Mouse (Mus musculus) forelimb bud, embryonic 11.5 days (tissue): ENCODE data around the gene Clk1.

Source experiments
- DNase-seq: peaks from one replicate; pipeline ENCODE4 v3.0.0-alpha.2; 2012; ENCODE audit warnings: low read depth, low spot score

Gene Clk1

GRCm38 (mm10) chr1:58423371-58424248 lies at the start of gene Clk1:
TSS of gene Clk1 (minus strand) at chr1:58424066.
- DNase-seq, result peak; percentile 94

GRCm38 (mm10) chr1:58465561-58465960 lies 41.7 kb upstream of the Clk1 start:
- no peak for DNase-seq

GRCm38 (mm10) chr1:58465042-58465441 lies 41.2 kb upstream of the Clk1 start:
- no peak for DNase-seq

GRCm38 (mm10) chr1:58463935-58464334 lies 40.1 kb upstream of the Clk1 start:
- no peak for DNase-seq

GRCm38 (mm10) chr1:58460566-58460965 lies 36.7 kb upstream of the Clk1 start:
- no peak for DNase-seq

- DNase-seq, result no peak
These were observed 35.0 kb upstream of the Clk1 start for GRCm38 (mm10) chr1:58458867-58459266.

- DNase-seq, result no peak
These were observed 34.3 kb upstream of the Clk1 start for GRCm38 (mm10) chr1:58458175-58458574.

GRCm38 (mm10) chr1:58454316-58454715 lies 30.4 kb upstream of the Clk1 start:
- no peak for DNase-seq

GRCm38 (mm10) chr1:58448396-58448795 lies 24.5 kb upstream of the Clk1 start:
- DNase-seq, result no peak

- DNase-seq, result no peak
These were observed 23.9 kb upstream of the Clk1 start for GRCm38 (mm10) chr1:58447766-58448165.

- DNase-seq, result no peak
These were observed 22.0 kb upstream of the Clk1 start for GRCm38 (mm10) chr1:58445861-58446260.

- peak; percentile 86 for DNase-seq
These were observed 21.4 kb upstream of the Clk1 start, which contains the start of the genes Nif3l1 and Ppil3 for GRCm38 (mm10) chr1:58445143-58445722. TSS of gene Nif3l1 (plus strand) at chr1:58445151. TSS of gene Ppil3 (minus strand) at chr1:58445486.

- DNase-seq, result no peak
These were observed 20.8 kb upstream of the Clk1 start for GRCm38 (mm10) chr1:58444691-58445090.

- DNase-seq, result no peak
These were observed 685 bp upstream of the Clk1 start for GRCm38 (mm10) chr1:58424551-58424950.

- peak; percentile 71 for DNase-seq
These were observed 987 bp downstream of the Clk1 start for GRCm38 (mm10) chr1:58422879-58423278.

- no peak for DNase-seq
These were observed 2.9 kb downstream of the Clk1 start for GRCm38 (mm10) chr1:58420961-58421360.

GRCm38 (mm10) chr1:58420032-58420431 lies 3.8 kb downstream of the Clk1 start:
- no peak for DNase-seq

- DNase-seq, result no peak
These were observed 7.8 kb downstream of the Clk1 start for GRCm38 (mm10) chr1:58416048-58416447.

- DNase-seq, result no peak
These were observed 8.4 kb downstream of the Clk1 start for GRCm38 (mm10) chr1:58415442-58415841.

- DNase-seq, result no peak
These were observed 13.1 kb downstream of the Clk1 start for GRCm38 (mm10) chr1:58410776-58411175.

GRCm38 (mm10) chr1:58410198-58410588 lies 13.7 kb downstream of the Clk1 start:
- no peak for DNase-seq

GRCm38 (mm10) chr1:58409553-58410197 lies 14.2 kb downstream of the Clk1 start:
- no peak for DNase-seq
